Mouse (Mus musculus): ENCODE measurements around the gene Gipc3. TPM values are rescaled to one million over a fixed set of nuclear protein-coding genes. Genes with fewer than 3 reads are reported as not detected.

The Gipc3 gene
- total RNA-seq, 2 experiments from 2014 or later = 3.6 to 4.0 TPM

DNA sequence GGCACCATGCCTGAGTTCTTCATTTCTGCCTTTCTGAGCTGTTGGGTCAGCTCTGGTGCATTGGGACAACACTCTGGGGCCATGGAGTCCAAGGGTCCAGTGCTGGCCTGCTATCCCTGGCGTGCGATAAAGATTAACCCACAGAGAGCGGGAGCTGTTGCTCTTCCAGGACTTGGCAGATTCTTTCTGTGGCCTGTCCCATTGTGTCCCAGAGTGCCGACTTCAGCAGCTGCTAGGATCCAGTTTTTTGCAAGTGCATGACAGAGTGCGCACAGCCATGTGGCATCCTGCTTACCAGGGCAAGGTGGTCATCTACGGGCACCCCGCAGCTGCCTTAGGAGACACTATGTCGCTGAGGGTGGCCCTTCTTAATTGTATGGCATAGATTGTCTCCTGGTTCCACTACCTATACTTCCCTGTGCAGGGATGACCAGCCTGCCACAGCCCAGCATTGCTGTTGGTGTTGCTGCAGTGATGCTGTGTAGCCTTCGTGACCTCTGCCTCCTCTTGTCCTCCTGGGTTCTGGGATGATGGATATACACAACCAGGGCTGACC, 42.6 kb downstream of the Gipc3 start:
- no peak for DNase-seq

DNA sequence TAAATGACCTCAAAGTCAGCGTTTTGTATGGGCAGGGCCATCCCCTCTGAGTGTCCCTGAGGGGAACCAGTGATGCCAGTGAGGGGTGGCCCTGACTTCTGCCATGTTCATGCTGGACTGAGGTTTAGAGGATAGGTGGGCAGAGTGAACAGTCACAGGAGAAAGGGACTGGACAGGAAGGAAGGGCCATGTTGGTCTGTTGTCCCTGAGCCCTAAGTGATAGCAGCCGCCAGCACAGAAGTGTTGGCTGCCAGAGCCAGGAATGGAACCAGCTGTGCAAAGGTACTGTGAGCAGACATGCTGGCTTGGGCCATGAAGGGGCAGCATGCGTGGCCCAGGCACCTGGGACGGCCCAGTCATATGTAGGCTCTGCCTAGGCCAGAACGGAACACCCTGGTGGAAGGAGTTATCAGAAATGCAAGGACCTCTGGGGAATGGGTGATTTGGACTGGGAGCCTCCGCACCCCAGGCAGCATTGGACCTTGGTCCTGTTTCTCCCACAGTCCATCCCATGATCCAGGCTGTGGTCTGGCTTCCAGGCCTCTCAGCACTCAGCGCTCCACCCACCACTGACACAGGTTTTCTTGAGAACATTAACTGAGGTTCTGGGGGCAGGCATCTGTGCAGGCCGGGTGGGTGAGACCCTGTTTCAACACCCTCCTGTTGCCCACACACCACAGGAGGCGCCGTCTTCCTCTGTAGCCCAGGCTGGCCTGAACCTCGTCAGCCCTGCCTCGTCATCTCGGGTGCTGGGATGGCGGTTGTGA, 43.3 kb downstream of the Gipc3 start:
- DNase-seq = no peak

DNA sequence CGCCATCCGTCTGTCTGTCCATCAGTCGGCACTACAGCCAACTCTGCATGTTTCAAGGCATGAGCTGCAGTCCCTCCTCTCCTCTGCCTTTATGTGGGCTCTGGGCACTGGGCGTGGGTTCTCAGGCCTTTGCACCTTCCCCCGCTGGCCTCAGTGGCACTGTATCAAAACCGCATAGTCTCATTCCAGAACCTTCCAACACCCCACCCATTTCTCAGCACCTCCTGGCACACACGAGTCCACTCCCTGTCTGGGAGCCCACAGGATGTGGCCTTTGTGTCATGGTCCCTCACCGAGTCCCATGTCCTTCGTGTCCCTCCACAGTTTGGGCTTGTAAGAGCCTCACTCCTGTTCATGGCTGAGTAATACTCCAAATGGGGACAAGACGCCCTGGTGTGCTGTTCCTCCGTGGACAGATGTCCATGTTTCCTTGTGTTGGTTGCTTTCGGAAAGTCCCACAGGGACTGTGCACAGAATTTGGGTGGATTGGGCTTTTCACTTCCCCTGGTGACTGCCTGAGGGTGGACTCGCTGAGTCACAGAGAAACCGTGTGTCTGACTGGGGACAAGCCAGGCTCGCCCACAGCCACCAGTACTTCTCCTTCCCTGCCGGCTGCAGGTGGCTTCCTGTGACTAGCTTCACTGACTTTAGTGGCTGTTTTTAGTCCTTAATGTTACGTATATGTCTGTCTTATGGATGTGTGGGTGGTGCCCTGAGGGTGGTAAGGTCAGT, 44.5 kb downstream of the Gipc3 start:
- DNase-seq = no peak

DNA sequence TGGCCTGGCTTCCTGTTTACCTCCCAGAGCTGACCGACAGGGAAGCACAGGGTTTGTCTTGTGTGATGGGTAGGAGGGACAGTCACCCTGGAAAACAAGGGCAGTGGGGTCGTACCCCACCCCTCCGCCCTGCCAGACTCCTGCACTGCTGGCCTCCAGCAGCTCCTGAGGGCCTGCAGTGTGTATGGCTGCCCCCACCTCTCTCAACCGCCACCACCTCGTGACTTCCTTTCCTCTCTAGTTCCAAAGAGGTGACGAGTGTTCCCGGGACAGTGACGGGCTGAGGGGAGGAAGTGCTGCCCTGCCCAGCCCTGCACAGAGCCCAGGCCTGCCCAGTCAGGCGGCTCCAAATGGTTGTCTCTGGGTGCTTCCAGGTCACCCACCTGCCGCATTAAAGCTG, 45.2 kb downstream of the Gipc3 start:
- DNase-seq = peak; percentile 47

DNA sequence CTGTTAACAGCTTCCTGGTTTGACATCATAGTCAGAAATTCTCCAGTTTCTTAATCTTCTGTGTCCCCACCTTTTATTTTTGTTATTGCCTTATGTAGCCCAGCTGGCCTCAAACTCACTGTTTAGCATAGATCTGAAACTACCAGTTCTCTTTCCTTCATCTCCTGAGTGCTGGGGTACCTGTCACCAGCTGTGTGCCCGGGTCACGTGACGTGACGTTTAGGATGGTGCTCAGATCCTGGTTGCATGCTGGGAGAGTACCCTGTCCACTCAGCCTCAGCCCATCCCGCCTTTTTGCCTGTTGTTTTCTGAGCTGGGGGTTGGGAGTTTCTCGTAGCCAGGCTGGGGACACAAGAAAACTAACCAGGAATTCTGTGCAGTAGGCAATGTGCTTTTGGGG, 45.8 kb downstream of the Gipc3 start:
- no peak for DNase-seq

DNA sequence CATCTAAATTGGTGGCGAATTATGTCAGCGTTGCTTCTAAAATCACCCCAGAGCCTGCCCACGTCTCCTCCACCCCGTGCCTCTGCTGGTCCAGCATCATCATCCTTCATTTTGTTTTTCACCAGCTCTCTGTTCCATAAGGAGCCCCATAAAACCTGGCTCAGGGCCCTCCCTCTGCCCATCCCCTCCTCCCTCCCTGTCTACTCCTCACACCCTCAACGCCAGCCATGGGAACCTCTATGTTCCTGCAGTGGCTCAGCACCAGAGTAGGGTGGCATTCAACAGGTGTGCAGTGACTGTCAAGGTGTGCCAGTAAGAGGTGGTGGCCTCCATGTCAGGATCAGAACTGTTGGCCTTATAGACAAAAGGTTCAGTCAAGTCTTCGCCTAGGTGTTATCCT, 47.9 kb downstream of the Gipc3 start:
- no peak for DNase-seq

DNA sequence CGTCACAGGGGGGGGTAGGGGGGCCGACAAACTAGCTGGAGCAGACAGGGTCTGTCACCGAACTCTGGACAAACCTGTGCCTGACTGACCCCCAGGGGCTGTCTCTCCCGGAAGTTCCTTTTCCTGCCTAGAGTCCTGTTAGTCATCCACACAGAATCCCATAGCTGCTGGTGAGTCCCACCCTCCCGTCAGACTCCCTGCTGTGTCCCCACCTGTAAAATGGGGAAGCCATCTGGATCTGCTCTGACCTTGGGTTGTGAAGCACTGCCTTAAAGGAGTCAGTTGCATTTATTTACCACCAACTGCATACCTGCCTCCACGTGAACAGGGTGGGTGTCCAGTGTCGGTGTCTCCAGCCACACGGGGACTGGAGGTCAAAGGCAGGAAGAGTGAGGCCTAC, 48.6 kb downstream of the Gipc3 start:
- DNase-seq = no peak

DNA sequence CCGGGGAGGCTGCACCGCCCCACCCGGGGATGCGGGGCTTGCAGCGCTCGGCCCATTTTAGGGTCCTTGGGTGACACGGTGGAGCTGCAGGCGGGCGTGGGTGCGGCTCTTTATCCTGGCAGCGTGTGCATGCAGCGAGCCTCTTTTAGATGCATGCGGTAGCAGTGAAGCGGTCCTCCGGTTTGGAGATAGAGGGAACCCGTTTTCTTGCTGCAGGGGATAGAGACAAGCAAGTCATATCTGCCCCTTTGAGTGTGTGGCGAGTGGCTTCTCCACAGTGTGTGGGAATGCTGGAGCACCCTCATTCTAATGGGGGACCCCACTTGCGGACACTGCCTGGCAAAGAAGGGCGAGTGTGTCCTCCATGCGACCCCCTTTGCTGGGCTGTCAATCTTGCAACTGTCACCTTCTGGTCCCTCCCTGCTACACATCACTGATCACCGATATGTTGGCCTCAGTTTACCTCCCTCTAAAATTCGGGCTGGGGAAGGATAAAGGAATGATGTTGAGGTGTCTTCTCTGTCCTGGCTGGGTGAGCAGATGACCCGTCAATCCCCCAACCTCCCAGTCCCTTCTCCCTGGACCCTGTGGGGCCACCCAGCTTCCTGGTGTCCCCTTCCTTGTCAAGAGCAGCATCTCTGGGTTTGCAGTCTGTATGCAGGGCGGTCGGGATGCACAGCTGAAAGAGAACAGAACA, 49.6 kb downstream of the Gipc3 start:
- no peak for DNase-seq

DNA sequence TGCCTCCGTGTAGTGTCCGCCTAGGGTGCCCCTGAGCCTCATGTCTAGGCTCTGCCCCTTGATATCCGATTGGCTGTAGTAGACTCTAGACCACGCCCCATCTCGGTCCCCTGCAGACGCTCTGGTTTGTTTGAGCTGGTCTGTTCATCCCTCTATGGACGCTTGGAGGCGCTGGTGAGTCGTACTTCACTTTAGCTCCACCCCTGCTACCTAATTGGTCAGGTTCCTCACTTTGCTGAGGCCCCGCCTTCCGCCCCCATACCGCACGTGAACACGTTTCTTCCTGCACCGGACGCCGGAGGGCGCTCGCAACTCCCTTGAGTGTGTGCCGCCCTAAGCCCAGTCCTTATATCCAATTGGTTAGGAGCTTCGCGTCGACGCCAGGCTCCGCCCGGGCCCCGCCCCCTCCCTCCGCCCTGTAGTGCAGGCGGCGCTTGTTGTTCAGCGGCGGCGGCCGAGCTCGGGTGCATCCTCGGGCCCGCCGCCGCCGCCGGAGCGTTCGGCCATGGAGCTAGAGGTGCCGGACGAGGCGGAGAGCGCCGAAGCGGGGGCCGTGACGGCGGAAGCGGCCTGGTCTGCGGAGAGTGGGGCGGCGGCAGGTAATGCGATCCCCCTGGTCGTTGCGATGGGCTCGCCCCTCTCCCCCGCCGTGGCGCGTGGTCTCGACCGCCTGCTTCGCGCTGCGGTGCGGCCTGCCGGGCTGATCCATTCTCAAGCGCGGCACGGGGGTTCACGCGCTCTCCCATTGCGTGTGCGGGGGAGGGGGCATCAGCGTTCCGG, 50.3 kb downstream of the Gipc3 start, which contains the start of gene Pip5k1c:
Pip5k1c (plus strand) TSS at position 410 of the 780 bp plus-strand sequence.
- DNase-seq = peak; percentile 99

DNA sequence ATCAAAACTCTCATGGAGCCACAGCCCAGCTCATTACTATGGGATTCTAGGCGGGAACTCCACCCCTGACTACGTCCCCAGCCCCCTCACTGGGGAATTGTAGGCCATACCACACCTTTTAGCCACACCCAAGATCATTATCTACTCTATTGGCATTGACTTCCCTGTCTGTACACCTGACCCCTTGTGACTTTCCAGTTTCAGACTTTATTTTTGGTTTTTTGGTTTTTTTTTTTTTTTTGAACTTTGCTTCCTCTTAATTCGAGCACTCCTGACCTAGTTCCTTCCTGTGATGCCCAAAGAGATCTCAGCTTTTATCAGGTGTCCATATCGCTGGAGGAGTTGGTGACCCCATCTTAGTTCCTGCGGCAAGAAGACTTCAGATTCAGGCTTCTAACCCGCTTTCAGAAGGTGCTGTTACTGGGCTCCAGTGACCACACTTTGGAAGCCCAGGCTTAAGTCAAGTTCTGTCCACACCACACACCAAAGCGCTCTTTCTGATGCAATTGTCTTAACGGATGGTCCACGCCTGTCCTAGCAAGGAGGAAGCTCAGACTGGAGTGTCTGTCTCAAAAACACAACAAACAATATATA, 51.5 kb downstream of the Gipc3 start, which contains the start of gene Tjp3:
Tjp3 (minus strand) TSS at position 71 of the 594 bp plus-strand sequence.
- no peak for DNase-seq

DNA sequence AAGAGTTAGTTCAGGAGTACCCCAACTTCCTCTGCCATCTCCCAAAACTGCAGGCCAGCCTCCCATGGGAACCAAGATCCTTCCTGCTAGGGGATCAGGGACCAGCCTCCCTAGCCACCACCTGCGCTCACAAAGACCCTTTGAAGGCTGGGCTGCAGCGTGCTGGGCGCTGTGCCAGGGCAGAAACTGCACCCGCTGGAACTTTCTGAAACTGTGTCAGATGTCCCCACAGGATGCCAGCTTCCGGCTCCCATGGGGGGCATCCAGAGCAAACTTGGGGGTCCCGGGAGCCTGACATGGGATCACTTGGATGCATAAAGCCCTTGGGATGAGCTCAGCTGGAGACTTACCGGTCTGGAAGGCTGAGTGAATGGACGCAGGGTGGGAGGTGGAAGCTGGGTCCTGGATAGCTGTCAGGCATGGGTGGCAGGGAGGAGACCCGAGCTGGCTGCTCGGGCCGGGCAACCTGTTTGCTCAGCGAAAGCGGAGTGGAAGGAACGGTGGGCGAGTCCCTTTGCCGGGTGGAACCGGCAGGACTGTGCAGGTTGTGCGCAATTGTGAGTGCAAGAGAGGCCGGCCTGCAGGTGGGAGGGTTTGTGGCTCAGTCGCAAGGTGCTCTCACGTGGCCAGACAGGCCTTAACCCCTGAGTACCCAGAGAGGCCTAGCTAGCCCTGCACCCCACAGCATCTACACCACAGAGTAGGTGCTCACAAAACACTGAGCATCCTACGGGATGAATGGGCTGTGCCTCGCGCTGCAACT, 52.2 kb downstream of the Gipc3 start:
- no peak for DNase-seq

DNA sequence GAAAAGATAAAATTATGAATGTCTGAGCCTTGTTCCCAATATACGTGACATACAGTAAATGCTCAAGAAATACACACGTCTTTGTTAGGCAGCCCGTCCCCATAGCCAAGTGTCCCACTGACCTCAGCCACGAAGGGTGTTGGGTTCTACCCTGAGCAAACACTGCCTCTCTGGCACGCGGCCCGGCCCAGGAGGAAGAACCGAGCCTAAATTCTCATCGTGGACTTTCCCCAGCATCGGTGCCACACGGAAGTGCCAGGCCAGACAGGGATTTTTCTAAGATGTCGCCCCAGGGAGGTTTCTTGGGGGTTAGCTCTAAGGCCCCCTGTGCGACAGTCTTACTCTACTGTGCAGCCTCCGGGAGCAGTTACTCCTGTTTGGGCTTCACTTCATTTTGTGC, 53.3 kb downstream of the Gipc3 start:
- no peak for DNase-seq

DNA sequence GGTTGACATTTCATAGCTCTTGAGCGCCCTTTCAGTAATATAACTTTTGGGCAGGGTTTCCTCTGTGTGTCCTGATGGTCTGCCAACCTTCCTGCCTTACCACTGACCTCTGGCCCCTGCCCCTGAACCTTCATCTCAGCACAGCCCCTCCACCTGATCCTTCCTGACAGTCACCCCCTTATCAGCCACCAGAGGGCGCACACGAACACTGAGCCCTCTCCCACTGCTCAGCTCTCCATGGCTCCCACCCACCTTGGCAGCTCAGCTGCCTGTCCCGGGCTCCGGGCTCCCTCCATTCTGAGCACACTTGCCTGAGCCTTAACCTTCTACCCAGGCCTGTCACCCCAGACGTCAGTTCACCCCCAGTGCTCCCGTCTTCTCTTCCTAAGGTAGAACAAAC, 53.8 kb downstream of the Gipc3 start:
- peak; percentile 73 for DNase-seq

DNA sequence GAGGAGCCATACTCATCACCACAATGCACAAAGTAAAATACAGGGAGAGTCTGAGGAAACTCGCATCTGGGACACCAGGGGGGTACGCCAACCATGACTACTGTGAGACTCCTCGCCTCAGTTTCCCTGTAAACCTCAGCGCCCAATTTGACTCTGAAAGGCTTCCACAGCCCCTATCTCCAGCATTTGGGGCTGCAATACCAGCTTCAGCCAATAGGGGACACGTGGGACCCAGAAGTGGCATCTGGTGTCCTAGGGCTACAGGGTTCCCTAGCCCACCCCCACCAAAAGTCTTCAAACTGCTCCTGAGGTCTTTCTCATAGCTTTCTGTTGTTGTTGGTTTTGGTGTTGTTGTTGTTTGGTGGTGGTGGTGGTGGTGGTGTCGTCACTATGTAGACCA, 54.5 kb downstream of the Gipc3 start:
- peak; percentile 56 for DNase-seq

DNA sequence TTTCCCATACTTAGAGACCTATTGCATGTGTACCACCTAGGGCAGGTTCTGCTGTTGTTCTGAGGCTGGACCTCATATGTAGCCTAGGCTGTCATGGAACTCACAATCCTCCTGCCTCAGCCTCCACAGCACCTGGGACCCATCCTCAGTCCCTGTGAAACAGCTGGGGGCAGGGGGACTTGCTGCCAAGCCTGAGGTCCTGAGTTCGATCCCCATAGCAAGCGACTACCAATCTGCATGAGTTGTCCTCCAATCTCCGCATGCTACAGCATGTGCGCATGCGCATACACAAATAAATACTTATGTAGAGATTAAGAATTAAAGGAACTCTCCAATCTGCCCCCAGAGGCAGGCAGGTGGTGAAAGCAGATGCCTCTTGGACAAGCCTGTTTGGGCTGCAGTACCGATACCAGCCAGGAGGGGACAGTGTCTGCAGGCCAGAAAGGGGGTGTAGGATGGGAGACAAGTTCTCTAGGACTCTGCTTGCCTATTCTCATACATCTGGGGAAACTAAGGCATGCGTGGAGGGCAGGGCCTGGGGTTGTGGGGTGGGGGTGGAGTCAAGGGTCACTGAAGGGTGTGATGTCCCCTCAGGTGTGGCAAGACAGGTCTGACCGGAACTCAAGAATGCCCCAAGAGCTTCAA, 55.4 kb downstream of the Gipc3 start:
- peak; percentile 74 for DNase-seq

DNA sequence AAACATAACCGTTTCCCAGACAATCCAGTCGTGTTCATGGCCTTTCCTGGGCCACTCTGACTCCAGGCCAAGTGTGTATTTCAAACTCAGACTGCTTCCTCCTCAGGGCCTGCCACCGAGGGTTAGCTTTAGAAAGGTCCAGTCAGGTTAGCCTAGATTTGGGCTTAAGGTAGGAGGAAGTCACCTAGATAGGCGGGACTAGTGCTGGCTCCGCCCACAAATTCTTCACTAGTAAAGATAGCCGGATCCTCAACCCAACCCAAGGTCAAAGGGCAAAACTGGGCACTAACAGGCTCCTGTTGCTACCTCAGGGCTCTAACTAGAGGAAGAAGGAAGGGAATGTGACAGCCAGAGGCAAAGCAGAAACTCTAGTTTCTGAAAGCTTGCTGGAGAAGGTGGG, 56.5 kb downstream of the Gipc3 start:
- DNase-seq = no peak

DNA sequence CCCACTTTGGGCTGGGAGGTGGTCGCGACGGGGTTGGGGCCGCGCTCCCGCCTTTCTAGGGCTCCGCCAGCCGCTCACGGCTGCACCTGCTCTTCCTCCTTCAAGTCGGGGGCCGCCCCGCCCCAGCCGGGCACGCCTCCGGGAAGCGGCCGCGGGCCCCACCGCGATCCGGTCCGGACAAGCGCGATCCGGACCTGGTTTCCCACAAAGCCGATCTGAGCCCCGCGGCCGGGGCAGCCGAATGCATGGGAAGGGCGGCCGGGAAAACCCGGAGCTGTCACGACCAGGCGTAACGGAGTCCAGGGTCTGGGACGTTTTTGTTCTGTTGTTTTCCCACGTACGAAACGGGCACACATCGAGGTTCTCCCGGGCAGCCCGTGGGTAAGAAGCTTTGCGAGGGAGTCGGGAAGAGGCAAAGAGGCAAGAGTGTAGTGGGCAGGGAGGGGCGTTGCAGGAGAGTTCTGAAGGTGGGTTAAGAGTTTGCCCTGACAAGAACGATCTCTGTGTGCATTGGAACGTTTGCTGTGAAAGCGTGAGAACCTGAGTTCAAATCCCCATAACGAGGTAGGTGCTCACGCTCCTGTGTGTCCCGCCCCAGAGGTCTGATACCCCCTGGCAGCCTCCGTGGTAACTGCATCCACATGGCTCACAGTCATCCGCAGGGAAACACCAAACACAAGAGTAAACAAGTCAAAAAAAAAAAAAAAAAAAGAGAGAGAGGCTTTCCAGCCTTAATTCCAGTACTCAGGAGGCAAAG, 57.2 kb downstream of the Gipc3 start:
- peak; percentile 96 for DNase-seq
